Mouse (Mus musculus): ENCODE measurements around the gene Afap1l2. TPM values are rescaled to one million over a fixed set of nuclear protein-coding genes. Genes with fewer than 3 reads are reported as not detected.

Gene Afap1l2
- polyA plus RNA-seq, 1 experiment from 2014 or later: 132 TPM

DNA sequence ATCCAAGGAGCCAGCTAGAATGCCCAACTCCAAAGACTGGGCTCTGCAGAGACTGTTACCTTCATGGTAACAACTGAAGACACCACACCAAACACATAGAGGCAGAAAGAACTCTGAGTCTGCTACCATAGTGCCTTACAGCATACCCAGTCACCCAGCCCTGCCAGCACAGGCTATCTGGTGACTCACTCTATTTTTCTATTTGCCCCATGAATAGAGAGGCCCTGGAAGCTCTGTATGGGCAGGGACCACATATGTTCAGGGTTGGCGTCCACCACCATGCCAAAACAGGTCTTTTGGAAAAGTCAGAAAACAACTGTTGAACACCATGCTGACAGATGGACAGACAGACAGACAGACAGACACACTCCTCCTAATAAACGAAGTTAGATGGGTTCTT, 49.0 kb downstream of the Afap1l2 start:
- ATAC-seq (peak; percentile 72), DNase-seq (ENCODE audit: low read depth, low spot score) (no peak)
- TF ChIP-seq CTCF (IDR thresholded peaks at IDR 0.05): no peak
- CTCF ChIA-PET: interaction anchor here (0.9 to 1.8 kb wide), 4 partner anchors 10 to 72 kb away, joined by 3 to 4 read pairs (median 4); no protein-coding TSS in a partner anchor
- in situ Hi-C loops (cut with MboI; ENCODE audit: low pct_unique_long_range_greater_than_20kb): no loop called here
- no peaks in the 10 kb centered on the region for H3K27me3 ChIP-seq
- POLR2A ChIA-PET: interaction anchor here (1.0 kb wide), 1 partner anchor 10 kb away, joined by 3 read pairs; no protein-coding TSS in a partner anchor

DNA sequence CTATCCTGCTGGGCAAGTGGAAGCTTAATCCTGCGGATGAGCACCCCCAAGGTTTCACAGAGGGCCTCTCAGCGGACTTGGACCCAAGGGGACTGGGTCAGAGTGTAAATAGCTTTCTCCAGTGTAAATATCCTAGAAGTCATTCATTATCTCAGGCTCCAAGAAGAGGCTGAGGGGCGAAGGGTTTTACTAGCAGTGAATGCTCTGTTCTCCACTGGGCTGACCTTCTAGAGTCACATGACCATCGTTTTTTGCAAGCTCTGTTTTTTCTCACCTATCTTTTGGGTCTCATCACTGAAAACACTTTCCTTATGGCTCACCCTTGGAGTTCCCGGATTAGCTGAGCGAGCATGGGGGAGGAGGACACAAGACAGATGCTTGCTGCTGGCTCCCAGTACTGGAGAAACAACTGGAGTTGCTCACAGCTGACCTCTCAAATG, 49.4 kb downstream of the Afap1l2 start:
- ChIA-PET CTCF (interaction anchor here (0.9 to 1.8 kb wide), 5 partner anchors 10 to 73 kb away, joined by 3 to 4 read pairs (median 3); no protein-coding TSS in a partner anchor), POLR2A (interaction anchor here (1.0 kb wide), 1 partner anchor 9 kb away, joined by 3 read pairs; no protein-coding TSS in a partner anchor)
- in situ Hi-C loops (cut with MboI; ENCODE audit: low pct_unique_long_range_greater_than_20kb): no loop called here
- ATAC-seq (no peak), DNase-seq (ENCODE audit: low read depth, low spot score) (no peak)
- no peaks in the 10 kb centered on the region for H3K27me3 ChIP-seq
- no peak for TF ChIP-seq CTCF (IDR thresholded peaks at IDR 0.05)

DNA sequence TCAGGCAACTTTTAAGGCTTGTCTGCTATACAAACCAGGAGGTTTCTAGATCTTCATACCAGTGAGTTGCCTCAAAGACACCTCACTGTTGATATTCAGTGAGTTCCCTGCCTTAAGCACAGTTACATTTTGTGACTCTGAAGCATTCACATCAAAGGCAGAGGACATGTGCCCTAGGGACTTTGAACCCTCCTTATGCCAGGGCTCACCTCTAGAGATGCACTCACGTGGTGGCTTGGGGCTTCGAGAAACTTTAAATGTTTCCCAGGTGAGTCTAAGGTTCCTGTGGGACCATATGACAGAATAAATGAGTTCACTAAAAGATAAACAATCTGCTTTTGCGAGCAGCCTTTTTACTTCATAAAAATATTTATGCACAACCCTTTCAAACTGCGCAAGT, 50.0 kb downstream of the Afap1l2 start:
- DNase-seq (ENCODE audit: low read depth, low spot score) (no peak), ATAC-seq (no peak)
- no peak for TF ChIP-seq CTCF (IDR thresholded peaks at IDR 0.05)
- ChIA-PET CTCF (interaction anchor here (1.1 to 1.8 kb wide), 4 partner anchors 12 to 73 kb away, joined by 3 to 4 read pairs (median 3); no protein-coding TSS in a partner anchor), POLR2A (interaction anchor here (1.0 kb wide), 1 partner anchor 9 kb away, joined by 3 read pairs; no protein-coding TSS in a partner anchor)
- no peaks in the 10 kb centered on the region for H3K27me3 ChIP-seq
- in situ Hi-C loops (cut with MboI; ENCODE audit: low pct_unique_long_range_greater_than_20kb): no loop called here

DNA sequence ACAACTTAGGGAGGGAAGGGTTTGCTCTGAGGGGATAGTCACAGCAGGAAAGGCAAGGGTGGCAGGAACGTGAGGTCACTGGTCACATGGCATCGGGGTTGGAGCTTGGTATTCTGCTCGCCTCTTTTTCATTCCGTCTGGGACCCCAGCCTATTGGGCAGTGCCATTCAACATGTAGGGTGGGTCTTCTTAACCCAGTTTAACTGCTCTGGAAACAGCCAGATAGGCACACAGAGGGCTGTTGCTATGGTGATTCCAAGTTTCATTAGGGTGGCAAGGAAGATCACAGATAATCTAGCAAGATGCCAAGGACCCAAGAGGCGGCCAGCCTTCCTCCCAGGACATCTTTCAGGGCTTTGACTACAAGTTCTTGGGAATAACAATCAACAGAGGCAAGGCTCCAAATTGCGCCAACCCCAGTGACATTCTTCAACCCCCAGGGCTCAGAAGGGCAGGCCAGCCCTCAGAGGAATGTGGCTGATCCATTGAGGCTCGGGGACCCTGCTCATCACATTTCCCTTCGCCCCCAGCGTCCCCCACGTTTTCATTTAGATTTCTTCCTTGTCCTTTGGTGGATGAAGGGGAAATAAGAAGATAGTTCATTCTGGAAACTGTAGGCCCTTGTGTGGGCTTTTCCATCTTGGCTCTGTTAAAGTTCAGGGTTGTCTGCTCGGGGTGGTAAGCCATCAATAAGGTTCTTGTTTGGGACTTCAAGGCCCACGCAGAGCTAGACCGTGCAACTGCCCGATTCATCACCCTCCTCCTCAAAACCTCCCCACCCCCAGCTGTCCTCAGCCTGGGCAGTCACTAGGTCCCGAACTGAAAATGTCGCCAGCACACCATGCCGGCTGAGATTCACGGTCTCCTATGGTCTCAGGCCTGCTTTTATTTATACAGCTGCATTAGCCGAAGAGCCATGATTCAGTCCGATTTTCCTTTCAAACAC, 52.2 kb downstream of the Afap1l2 start:
- POLR2A ChIA-PET: interaction anchor here (0.7 kb wide), 1 partner anchor 24 kb away, joined by 4 read pairs; no protein-coding TSS in a partner anchor
- in situ Hi-C loops (cut with MboI; ENCODE audit: low pct_unique_long_range_greater_than_20kb): no loop called here
- ATAC-seq (no peak), DNase-seq (ENCODE audit: low read depth, low spot score) (no peak)
- TF ChIP-seq CTCF (IDR thresholded peaks at IDR 0.05): no peak
- H3K27me3 ChIP-seq: no peaks in the 10 kb centered on the region
- CTCF ChIA-PET: no interaction called here

DNA sequence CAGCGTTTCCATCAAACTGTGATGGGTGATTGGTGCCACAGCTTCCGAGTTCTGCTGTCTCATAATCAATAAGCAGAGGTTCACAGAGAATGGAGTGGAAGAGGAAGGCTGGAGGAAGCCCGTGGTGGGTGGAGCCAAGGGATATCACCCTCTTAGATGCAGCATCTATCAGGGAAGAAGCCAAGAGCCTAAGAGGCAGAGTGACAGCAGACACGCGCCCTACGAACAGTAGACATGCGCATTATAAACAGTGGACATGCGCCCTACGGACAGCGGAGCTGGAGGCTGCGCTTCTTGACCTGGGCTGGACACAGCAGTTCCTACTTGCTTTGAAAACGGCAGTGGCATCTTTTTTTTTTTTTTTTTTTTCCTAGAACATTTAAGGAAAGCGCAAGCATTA, 53.2 kb downstream of the Afap1l2 start:
- POLR2A ChIA-PET: interaction anchor here (0.7 to 0.8 kb wide), 2 partner anchors 25 to 53 kb away, joined by 4 to 5 read pairs; no protein-coding TSS in a partner anchor
- TF ChIP-seq CTCF (IDR thresholded peaks at IDR 0.05): no peak
- DNase-seq (ENCODE audit: low read depth, low spot score) (no peak), ATAC-seq (no peak)
- no peaks in the 10 kb centered on the region for H3K27me3 ChIP-seq
- CTCF ChIA-PET: no interaction called here
- in situ Hi-C loops (cut with MboI; ENCODE audit: low pct_unique_long_range_greater_than_20kb): no loop called here

DNA sequence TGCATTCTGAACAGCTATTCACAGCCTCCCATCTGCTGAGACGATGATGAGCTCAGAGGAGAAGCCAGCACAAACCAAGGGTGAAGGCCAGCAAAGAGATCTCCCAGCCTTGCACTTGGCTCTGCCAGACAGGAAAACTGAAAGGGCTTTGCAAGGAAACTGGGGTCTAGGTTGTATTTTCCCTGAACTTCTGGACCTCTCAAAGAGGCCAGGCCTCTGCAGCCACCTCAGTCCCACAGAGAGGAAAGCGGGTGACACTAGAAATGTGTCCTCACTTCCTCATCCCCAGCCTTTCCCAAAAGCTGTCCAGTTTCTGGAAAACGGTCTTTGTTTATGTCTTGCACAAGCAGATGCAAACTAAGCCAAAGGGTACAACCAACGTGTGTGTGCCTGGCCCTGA, 54.2 kb downstream of the Afap1l2 start:
- DNase-seq (ENCODE audit: low read depth, low spot score) (no peak), ATAC-seq (no peak)
- CTCF ChIA-PET: interaction anchor here (2.3 kb wide), 1 partner anchor 15 kb away, joined by 8 read pairs; no protein-coding TSS in a partner anchor
- H3K27me3 ChIP-seq: no peaks in the 10 kb centered on the region
- TF ChIP-seq CTCF (IDR thresholded peaks at IDR 0.05): no peak
- POLR2A ChIA-PET: interaction anchor here (1.0 kb wide), 1 partner anchor 49 kb away, joined by 4 read pairs; no protein-coding TSS in a partner anchor
- in situ Hi-C loops (cut with MboI; ENCODE audit: low pct_unique_long_range_greater_than_20kb): no loop called here

DNA sequence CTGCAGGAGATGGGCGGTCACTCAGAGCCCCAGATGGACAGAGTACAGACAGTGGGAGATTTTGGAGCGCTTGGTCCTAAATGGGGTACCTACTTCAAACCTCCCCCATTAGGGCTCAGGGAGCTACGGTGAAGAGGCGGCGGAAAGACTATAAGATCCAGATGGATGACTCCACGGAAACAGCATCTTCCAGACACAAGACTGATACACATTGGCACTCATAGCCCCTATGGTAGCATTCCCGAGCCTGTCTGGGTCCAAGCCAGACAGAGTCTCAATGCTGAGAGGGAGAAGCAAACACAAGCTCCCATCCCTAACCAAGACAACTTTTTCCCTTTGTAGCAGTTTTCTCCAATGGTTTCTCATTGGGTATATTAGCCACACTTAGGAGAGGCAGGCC, 57.2 kb downstream of the Afap1l2 start:
- DNase-seq (ENCODE audit: low read depth, low spot score) (no peak), ATAC-seq (no peak)
- H3K27me3 ChIP-seq: no peaks in the 10 kb centered on the region
- ChIA-PET CTCF (no interaction called here), POLR2A (no interaction called here)
- TF ChIP-seq CTCF (IDR thresholded peaks at IDR 0.05): no peak
- in situ Hi-C loops (cut with MboI; ENCODE audit: low pct_unique_long_range_greater_than_20kb): no loop called here

DNA sequence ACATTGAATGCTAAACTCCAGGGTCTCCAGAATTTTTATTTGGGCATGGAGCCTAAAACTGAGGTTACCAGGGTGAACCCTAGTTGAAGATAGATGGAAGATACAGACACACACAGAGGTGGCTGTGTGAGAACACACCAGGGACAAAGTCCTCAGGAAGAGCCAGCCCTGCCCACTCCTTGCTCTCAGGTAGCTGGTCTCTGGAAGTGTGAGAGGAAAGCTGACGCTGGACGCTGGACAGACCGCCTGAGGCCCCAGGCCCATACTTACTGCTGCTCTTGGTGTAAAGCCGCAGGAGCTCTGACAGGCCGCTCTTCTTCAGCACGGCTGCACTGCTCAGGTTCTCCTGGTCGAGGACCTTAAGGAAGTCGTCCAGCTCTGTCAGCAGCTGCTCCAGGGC, 58.2 kb downstream of the Afap1l2 start:
- DNase-seq (ENCODE audit: low read depth, low spot score): no peak
- ATAC-seq: no peak
- no peak for TF ChIP-seq CTCF (IDR thresholded peaks at IDR 0.05)
- ChIA-PET POLR2A (no interaction called here), CTCF (interaction anchor here (0.8 kb wide), 1 partner anchor 23 kb away, joined by 3 read pairs; no protein-coding TSS in a partner anchor)
- in situ Hi-C loops (cut with MboI; ENCODE audit: low pct_unique_long_range_greater_than_20kb): no loop called here
- H3K27me3 ChIP-seq: no peaks in the 10 kb centered on the region

DNA sequence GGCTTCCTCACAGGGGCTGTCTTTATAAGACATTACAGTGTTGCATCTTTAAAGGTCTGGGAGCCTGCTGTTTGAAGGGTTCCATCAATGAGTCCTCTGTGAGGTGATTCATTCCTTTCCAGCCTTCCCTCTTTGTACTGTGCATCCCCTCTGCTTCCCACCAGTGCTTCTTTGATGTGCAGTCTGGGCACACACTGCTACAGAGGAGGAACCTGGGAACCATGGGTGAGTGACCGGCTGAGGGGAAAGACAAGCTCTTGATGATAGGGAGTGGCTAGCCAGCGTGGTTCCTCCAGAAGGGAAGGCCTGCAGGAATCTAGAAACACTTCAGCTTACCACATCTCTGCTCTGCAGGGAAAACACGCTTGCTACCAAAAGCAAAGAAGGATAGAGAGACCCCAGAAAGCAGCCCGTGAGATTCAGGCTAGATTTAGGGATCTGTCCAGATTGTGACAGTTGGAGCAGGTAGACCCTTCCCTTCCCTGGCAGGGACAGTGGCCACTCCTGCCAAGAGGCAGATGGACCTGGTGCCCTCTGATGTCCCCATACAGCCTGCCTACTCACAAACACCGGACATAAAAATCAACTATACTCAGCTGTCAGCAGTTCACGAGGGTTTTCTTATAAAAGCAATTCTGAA, 59.9 kb downstream of the Afap1l2 start:
- H3K27me3 ChIP-seq: no peaks in the 10 kb centered on the region
- no peak for TF ChIP-seq CTCF (IDR thresholded peaks at IDR 0.05)
- DNase-seq (ENCODE audit: low read depth, low spot score) (no peak), ATAC-seq (no peak)
- ChIA-PET CTCF (interaction anchor here (1.3 kb wide), 1 partner anchor 12 kb away, joined by 3 read pairs; no protein-coding TSS in a partner anchor), POLR2A (no interaction called here)
- in situ Hi-C loops (cut with MboI; ENCODE audit: low pct_unique_long_range_greater_than_20kb): no loop called here

DNA sequence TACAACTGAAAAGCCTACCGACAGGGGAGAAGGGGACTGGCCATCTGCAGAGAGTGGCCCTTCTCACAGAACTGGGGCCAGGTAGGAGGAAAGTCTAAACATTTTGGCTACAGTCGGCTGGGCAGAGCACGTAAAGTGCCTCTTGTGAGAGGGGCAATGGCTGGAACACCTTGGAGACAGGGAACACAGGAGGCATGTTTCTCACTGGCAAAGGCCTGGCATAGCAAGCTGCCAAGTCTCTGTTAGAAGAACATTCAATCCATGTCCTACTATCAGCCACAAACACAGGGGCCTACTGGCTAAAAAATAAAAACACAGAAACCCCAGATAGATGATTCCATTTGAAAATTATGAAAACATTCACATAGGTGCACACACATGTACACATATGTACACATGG, 61.3 kb downstream of the Afap1l2 start:
- ATAC-seq: no peak
- CTCF ChIA-PET: interaction anchor here (1.5 kb wide), 1 partner anchor 11 kb away, joined by 3 read pairs; no protein-coding TSS in a partner anchor
- DNase-seq (ENCODE audit: low read depth, low spot score): no peak
- H3K27me3 ChIP-seq: no peaks in the 10 kb centered on the region
- TF ChIP-seq CTCF (IDR thresholded peaks at IDR 0.05): no peak
- in situ Hi-C loops (cut with MboI; ENCODE audit: low pct_unique_long_range_greater_than_20kb): no loop called here
- POLR2A ChIA-PET: no interaction called here

All from Patski (cell line).